Mouse (Mus musculus): ENCODE results near the gene Rap1gds1.

Gene Rap1gds1

DNA sequence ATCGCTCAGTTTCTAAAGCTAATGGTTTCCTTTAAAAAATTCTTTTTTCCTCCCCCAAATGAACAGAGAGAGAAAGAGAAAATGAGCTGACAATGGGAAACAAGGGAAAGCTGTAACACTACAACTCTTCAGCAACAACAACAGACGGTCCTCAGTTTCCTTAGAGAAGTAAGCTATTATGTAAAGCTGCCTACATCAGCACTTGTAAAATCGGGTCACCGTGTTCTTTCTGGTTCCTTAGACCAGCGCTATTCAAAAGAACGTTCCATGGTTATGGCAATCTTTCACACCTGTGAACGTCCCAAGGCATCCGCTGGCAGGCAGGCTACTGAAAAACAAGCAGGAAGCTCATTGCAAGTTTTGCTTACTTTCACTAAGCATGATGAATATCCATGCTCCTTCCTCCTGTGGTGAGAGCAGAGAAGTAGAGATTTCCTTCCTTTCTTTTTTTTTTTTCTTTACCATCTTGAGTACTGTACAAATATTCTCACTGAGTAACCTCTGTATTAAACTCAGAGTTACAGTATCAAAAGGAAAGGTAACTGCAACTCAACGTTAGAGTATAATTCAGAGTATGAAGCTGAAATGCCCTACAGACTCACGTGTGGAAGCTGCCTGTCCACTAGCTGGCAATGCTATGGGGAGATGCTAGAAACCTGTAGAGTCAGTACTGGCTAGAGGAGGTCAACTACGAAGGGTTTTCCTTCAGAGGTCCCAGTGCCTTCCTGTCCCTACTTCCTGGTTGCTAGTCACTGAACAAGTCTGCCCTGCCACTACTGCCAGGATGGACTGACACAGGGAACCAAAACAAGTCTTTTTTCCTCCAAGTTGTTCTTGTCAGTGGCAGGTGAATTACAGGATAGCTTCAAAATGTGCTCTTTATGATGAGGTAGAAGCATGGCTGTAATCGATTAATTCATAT is 26.0 kb downstream of the Rap1gds1 start:
- DNase-seq (ENCODE audit: low spot score in 2 of 2) = no peak

DNA sequence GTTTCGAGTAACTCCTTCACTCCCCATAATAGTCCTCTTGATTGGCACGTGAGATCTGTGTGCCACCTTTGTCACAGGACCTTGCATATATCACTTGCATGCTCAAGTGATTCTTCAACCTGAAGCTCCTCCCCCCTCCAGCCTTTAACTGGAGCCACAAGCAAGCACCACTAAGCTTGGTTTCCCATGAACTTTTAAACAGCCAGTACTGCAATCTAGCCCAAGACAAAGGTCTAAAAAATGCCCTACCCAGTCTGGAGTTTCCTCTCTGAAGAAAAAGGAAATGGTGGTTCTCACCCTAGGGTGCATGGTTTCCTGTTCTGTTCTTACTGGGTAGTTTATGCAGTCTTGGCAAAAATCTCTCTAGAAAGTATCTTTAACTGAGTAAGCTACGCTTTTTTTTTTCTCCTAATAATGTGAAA is 32.6 kb downstream of the Rap1gds1 start:
- no peak for DNase-seq (ENCODE audit: low spot score in 2 of 2)

DNA sequence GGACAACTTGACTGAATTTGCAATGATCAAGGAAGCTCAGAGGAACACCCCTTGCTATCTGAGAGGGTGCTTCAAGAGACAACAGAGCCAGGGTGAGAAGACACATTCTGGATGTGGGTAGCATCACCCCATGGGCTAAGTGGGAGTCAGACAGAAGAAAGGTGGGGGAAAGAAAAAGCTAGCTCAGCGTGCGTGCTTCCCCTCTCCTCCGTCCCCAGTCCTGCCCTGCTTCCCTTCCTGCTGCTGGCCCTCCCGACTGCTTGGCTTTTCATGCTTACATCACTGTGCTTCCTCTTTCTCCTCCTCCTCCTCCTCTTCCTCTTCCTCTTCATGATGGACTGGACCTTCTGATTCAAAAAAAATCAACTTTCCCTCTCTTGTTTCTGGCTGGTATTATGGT is 33.1 kb downstream of the Rap1gds1 start:
- no peak for DNase-seq (ENCODE audit: low spot score in 2 of 2)

DNA sequence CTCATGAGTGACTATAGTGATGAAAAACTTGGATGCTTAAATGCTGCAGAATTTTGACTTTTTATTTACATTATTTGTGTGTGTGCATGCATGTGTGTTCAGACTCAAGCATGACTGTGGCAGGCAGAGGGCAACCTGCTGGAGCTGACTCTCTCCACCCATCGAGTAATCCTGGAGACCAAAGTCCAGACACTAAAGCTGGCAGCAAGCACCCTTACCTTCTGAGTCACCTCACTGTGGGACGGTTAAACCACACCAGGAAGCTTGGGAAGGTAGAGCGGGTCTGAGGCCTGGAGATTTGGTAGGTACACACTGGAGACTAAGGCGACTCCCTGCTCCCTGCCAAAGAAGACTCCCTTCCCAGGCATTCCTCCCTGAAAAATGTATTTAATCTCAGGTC is 38.0 kb downstream of the Rap1gds1 start:
- no peak for DNase-seq (ENCODE audit: low spot score in 2 of 2)

DNA sequence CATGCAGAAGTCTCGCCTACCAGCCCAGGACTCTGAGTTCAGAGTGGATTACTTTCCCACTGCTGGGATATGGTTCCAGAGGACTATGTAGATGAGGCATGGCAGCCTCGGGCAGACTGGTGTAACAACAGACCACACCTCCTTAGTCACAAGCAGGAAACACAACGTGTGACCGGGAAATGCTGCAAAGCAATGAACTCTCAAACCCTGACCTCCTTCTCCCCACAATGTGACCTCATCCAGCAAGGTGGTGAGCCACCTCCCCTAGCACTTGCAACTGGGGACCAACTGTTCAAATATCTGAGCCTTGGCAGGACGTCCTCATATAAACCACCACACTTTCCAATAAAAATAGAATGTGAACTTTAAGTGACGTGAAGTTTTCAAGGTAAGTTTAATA is 41.8 kb downstream of the Rap1gds1 start:
- DNase-seq (ENCODE audit: low spot score in 2 of 2) = no peak

DNA sequence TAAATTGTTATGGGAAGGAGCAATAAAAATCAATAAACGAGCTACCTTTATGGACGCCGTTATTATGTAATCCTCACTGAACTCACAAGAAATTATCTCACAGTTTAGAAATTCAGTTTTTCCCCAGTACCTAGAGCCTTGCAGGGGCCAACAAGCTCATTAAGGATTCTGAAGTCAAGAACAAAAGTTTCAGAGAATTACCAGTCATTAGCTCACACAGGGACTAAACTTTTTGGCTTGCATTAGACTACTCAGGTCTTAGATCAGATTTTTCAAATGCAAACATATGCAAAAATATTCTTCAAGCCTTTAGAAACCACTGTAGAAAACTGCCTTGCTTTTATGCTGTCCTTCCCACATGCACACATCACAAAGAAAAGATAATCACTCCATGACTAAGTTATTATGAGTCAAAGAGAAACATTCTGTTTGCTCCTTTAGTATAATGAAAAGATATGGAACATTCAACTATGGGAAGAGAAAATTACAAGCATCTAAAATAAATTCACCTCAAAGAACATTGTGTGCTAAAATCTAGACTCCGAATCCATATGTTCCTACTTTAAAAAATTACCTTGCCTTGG is 44.3 kb downstream of the Rap1gds1 start:
- no peak for DNase-seq (ENCODE audit: low spot score in 2 of 2)

DNA sequence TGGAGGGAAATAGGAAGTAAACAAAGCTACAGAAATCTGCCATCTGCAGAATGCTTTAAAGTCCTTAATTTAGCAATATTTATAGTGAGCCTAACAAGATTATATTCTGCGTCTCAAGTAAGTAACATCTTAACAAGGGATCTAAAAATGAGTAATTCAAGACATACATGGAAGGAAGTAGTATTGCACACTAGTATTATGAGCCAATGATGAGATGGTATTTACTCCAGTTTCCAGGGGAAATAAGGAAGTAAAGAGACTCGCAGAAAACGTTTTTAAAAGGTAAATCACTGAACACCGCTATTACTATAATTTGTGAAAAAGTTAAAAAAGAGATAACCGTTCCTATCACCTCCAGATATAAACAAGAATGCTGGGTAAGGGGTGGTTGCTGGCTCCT is 49.9 kb downstream of the Rap1gds1 start:
- DNase-seq (ENCODE audit: low spot score in 2 of 2) = no peak

DNA sequence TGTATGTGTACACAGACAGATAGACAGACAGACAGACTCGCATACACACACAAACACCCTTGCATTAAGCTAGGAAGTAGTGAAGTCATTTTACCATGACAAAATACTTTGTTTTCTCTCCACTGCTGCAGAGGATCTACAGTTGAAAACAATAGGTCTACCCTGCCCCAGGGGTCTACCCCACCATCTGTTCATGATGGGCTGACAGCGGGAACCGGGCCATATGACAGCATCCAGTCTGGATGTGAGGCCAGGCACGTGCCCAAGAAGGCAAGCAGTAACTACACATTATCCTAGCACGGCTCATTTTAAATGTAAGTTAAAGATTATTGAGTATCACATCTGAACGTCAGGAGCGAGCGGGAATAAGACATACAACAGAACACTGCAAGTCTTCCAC is 51.4 kb downstream of the Rap1gds1 start:
- no peak for DNase-seq (ENCODE audit: low spot score in 2 of 2)

DNA sequence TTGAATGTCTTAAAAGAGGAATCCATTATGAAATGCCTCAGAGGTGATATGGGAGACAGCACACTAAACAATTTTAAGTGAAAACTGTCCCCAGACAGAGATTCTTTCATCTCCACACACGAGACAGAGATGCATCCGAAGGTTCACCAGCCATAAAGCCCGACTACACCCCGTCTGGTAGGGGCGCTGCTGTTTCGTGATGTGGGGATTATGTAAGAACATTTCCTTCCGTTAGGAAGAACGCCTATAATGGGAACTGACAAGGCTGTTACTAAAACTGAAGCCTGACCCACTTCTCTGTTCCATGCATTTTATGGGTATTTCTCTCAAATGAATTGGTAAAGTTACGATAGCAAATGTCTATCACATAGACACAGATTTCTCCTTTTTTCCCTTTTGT is 62.6 kb downstream of the Rap1gds1 start:
- peak; percentile 47 to 64 for DNase-seq (ENCODE audit: low spot score in 2 of 2)

DNA sequence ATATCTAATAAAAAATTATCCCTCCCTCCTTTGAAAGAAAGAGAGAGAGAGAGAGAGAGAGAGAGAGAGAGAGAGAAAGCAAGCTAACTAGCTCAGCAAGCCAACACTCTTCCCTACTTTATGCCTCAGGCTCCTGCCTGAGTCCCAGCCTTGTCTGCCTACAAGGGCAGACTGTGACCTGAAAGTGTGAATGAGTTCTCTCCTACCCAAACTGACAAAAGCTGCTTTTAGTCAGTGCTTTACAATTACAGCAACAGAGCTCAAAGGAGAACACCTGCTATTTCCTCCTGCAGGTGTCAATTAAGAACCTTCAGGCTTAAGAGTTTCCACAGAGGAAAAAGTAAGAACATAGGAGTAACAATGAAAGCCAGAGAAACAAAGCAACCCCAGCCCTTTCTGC is 69.3 kb downstream of the Rap1gds1 start:
- DNase-seq (ENCODE audit: low spot score in 2 of 2) = no peak

DNA sequence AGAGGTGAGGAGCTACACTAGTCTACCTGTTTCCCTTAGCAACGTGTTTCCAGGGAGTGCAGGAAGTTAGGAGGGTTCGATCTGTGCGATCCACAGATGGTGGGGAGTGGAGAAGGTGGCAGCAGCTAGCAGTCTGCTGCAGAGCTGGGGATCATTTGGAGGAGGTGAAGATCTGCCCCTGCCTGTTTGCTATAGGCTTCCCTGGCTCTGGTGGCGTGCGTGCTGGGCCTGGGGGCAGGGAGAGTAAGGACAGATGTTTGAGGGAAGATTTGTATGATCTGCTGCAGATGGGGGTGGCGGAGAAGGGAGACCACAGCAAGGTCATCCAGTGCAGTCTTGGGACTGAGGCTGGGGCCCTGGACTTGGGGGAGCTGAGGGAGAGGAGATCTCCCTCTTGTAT is 72.2 kb downstream of the Rap1gds1 start:
- DNase-seq (ENCODE audit: low spot score in 2 of 2) = no peak

DNA sequence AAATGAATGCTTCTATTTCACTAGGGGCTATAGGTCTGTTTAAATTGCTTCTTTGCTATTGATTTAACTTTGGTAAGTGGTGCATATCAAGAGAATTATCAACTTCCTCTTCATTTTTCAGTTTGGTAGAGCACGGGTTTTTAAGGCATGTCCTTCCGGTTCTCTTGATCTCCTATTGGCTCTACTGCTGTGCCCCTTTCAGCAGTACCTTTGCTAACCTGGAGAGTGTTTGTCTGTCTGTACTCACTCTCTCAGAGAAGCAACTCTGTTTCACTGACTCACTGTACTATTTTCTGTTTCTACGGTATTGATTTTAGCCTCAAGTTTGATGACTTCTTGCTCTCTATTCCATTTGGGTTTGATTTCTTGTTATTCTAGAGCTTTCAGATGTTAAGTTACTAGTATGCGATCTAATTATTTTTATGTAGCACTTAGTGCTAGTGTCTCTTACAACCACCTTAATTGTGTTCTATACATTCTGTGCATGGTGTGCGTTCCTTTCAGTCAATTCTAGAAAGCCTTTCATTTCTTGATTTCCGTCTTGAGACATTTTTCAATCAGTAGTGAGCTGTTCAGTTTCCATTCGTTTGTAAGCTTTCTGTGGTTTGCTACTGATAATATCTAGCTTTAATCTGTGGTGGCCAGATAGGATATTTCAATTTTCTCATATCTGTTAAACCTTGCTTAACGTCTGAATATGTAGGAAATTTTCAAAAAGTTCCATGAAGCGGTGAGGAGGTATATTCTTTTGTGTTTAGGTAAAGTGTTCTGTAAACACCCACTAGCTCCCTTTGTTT is 74.7 kb downstream of the Rap1gds1 start:
- DNase-seq (ENCODE audit: low spot score in 2 of 2) = no peak

DNA sequence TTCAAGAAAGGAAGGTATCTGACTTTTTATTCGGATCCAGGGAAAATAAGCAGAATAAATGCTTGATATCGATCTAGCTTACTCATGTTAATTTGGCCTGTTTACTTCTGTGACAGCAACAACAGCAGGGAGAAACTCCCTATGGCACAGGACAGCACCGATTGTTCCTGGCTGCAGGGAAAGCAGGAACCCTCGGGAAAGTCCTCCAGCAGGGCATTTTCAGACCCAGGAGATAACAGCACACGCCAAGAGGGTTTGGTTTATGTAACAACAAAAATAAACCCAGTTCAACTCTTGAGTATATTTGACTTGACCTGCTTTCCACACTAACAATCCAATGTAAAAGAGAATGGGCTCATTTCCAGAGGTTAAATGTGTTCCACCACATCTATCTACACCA is 81.5 kb downstream of the Rap1gds1 start:
- no peak for DNase-seq (ENCODE audit: low spot score in 2 of 2)

DNA sequence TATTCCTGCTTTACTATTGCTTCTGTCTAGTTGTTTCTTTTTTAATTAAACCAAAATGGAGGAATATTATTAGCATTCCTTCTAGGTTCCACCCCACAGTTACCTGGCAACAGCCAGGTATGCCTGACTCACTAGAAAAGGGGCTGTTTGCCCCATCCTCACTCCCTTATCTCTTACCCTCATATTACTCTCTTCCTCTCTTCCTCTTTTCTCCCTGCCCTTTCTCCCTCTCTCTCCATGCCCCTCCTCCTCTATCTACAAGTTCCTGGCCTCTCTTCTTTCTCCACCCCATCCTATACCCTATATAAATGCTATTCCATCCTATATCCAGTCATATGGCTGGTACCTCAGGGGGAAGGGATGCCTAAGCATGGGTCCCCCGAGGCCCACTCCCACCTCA is 83.6 kb downstream of the Rap1gds1 start:
- no peak for DNase-seq (ENCODE audit: low spot score in 2 of 2)

DNA sequence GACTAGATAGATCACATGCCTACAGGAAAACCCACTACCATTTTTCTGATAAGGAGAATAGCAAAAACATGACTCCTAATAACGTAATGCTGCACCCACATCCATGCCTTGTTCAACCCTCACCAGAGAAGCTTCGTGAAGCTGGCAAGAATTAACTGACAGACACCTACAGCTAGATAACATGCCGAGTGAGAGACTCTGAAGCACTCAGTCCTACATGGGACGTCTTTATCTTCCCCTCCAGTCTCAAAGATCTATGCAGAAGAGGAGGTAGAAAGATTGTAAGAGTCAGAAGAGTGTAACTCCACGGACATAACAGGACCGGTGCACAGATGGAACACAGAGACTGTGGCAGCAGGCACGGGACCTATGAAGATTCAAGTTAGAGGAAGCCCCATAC is 85.9 kb downstream of the Rap1gds1 start:
- DNase-seq (ENCODE audit: low spot score in 2 of 2) = no peak

DNA sequence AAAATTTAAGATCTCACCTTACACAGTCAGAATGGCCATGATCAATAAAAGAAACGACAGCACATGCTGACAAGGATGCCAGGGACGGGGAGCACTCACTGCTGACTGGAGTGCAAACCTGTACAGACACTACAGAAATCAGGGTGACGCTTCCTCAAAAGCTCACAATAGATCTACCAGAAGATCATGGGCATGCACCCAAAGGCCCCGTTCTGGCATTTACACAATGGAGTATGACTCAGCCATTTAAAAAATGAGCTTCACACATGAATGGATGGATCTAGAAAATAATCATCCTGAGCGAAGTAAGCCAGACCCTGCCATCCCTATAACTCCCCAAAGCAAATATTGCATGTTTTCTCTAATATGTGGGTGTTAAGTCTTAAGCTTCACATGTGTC is 87.0 kb downstream of the Rap1gds1 start:
- DNase-seq (ENCODE audit: low spot score in 2 of 2) = no peak

DNA sequence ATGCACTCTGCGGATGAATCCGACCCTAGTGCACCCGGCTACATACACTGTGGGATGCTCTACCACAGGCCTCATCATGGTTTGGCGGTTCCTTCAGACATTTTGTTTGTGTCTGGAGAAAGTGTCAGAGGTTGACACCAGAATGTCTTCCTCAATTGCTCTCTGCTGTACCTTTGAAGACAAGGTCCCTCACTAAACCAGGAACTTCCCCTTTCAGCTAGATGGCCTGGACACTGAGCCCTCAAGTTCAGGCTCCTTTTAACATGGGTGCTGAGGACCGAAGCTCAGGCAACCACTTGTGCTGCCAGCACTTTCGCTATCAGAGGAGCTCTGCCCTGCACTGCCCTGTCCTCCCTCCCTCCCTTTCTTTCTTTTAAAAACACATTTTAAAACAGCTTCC is 92.8 kb downstream of the Rap1gds1 start:
- DNase-seq (ENCODE audit: low spot score in 2 of 2) = no peak

DNA sequence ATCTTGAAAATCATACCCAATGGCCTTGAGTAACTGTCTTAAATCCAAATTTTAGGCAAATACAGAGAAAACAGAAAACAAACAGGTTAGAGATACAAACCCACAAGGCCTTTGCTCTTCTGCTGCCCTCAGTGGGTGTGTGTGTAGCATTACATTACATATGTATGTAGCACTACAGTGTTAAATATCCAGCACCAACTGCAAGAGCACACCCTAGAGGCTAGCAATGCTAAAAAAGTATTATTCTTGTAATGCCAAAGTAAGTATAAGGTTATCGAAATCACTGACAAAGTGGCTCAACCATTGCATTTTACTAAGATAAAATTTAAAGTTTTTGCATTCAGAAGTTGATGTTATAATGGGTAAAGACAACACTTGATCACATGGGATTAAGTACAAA is 97.6 kb downstream of the Rap1gds1 start:
- no peak for DNase-seq (ENCODE audit: low spot score in 2 of 2)

DNA sequence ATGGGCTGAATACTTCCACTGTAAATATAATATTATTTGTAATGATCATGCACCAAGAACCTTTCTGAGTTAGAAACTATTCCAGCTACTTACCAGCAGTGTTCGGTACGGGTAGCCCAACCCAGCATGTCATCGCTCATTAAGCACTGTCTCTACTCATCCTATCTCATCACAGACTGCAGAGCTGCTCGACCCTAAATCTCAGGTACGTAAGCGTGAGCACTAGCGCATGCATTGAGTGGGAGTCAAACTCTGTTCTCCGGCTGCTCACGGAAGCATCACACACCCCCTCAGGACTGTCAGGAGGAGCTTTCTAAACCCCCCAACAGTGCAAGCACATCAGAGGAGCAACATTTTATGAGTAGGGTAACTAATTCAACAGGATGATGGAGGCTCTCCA is 107.4 kb downstream of the Rap1gds1 start:
- DNase-seq (ENCODE audit: low spot score in 2 of 2) = peak; percentile 19 to 21

DNA sequence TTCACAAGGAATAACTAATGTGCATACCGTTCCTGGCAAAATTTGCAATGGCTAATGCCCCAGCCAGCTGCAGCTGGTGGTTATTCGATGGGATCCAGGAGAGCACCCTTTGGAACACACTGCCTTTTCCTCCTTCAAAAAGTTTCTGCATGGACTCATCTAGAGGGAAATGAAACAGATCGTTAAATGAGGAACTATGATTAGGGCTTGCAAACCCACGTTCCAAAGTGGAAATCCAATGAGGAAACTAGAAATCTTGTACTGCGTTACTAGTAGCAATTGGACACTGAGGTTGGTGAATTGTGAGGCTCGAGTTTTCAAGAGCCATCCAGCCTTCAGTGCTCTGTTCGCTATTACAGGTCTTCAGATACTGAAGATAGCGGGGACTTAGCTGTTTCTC is 116.5 kb downstream of the Rap1gds1 start:
- no peak for DNase-seq (ENCODE audit: low spot score in 2 of 2)

DNA sequence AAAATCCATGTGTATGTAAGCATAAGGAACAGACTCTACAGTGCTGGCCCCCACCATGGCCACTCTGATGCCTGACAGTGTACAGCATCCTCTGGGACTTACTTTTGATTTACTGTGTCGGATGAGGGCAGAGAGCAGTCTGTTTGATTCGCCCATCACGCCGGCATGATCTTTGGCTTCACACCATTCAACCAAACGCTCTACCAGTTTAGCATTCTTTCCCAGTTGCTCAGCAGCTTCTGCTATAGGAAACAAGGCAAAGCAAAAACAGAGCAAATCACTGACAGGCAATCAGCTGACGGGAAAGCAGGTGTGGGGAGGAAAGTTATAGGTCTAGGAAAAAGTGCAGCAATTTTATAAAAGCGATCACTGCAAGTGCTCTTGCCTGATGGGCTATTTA is 119.8 kb downstream of the Rap1gds1 start:
- no peak for DNase-seq (ENCODE audit: low spot score in 2 of 2)

DNA sequence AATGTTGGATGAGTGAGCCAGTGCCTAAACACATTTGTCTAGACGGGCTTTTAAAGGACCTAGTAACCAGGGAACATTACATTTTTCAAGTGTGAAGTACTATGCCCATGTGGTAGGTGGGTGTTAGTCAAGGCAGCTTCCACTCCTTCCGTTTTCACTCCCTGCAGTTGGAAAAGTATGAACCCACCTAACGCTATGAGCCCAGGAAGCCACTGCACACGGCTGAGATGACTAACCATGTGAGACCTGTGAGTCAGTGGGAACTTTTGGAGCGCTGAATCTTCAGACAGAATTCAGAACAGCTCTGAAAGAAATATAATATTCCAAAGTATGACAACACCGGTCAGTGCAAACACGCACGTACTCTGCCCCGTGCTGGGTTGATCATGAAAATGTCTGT is 125.9 kb downstream of the Rap1gds1 start:
- DNase-seq (ENCODE audit: low spot score in 2 of 2) = peak; percentile 65 to 74

DNA sequence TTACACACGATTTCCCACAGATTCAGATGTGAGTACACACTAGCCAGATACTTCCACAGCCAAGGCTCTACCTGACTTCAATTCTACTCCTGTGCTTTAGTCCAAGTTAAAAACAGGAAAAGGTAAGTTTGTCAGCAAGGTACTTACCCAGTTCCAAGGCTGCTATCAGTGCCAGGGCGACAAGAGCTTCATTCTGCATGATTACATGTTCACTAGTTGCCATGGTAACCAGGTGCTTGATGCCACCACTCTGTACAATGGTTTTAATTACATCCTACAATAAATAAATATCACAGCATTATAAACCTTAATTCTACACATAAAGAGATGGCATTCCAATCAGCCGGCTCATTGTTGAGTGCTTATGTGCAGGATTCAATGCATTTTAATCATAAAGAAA is 129.5 kb downstream of the Rap1gds1 start:
- DNase-seq (ENCODE audit: low spot score in 2 of 2) = no peak
